Mouse (Mus musculus) B cell, adult 2 months (primary cell): ENCODE measurements at regions not wholly inside any gene's neighbourhood (a gene's known extent, or its start where the extent isn't known, plus 50 kb on each side); places are given as distances from the start of the nearest gene placed in this dataset.

ENCODE experiments used
- DNase-seq, 2 experiments: peaks; one replicate each; pipeline ENCODE4 v3.0.0; 2022

DNA sequence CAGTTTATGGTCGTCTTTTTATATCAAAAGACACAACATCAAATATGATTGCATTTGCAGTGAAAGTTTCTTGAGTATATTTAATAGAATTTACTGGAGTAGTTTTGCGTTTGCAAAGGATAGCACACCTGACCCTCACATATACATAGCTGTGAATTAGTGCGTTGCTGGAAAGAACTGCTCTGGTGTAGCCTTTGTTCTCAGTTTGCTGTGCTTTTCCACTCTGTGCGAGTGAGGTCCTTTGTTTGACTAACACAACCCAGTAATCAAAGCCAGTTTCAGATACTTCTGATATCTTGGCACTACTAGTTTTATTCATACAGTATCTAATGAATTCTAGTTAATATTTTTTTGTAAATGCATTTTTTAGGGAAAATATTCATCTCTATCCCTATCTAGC, 84.7 kb downstream of the Trim52 start:
- DNase-seq = no peak

GRCm38 (mm10) chr14:106193583-106193982, 87.6 kb downstream of the Trim52 start:
- DNase-seq = no peak

GRCm38 (mm10) chr14:106194104-106194503, 88.1 kb downstream of the Trim52 start:
- no peak for DNase-seq

GRCm38 (mm10) chr14:106197826-106198225, 91.8 kb downstream of the Trim52 start:
- no peak for DNase-seq

DNA sequence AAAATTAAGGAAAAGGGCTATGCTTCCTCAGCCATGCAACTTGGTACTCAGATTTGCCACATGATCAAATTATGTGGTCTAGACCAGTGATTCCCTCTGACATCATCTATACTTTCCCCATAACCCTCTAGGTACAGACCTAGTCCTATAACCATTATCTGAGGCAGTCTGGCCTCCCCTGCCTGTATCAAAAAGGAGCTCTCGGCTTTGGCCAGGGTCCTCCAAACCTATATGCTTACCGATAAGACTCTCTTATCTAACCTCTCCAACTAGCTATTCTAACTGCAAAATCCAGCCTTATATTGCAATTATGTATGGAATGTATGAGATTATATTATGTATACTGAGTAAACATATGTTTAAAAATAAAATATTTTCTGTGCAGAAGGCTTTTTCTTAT, 93.1 kb downstream of the Trim52 start:
- no peak for DNase-seq

GRCm38 (mm10) chr14:106199536-106200319, 93.7 kb downstream of the Trim52 start:
- no peak for DNase-seq

- DNase-seq = no peak
Observed at GRCm38 (mm10) chr14:106211062-106211461, 105.1 kb downstream of the Trim52 start.

DNA sequence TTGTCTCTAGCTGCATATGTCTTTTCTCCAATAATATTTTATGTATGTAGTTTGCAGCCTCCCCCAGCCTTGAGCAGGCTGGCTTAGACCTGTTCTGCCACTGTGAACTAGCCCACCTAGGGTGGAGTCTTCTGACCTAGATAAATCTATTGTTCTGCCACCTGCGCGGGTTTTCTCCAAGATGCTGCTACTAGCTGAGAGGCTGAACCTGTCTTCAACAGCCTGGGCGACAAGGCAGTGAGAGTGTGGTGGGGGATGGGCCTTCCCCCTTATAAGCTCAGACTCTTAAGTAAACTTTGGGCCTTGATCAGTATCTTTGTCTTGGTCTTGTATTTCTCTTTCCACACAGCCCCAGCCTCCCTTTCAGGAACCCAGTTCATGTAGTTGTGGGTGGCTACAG, 111.7 kb downstream of the Trim52 start:
- no peak for DNase-seq

DNA sequence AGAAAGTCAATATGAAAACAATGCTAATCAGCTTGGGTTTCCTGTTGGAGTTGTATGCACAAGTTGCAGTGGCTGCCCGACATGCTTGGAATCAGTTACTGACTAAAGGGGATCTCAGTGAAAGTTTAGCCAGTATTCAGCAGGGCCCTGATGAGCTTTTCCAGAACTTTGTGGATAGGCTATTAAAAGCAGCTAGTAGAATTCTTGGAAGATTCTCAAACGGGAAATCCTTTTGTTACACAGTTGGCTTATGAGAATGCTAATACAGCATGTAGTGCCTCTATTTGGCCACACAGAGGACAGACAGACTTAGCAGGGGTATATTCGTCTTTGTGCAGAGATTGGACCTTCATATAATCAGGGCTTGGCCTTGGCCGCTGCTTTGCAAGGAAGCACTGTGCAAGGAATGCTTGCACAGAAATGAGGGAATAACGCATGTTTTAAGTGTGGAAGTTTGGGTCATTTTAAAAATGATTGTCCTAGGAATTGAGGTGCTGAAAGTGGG, 113.3 kb downstream of the Trim52 start:
- DNase-seq = no peak

DNA sequence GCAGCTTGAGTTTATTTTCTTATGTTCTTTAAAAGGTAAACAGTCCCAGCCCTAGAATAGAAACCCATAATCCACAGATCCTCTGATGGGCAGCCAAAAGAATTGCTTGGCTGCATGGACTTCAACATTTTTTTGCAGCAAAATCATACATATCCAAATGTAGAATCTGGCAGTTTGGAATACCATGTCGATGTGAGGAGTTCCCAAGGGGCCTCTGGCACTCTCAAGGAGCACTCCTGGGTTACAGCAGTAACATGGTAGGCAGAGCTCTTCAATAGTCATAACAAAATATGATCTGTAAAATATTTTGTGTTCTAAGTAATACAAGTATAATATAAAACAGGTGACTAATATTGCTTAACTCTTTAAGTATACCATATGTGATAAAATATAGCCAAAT, 119.4 kb downstream of the Trim52 start:
- DNase-seq = no peak

DNA sequence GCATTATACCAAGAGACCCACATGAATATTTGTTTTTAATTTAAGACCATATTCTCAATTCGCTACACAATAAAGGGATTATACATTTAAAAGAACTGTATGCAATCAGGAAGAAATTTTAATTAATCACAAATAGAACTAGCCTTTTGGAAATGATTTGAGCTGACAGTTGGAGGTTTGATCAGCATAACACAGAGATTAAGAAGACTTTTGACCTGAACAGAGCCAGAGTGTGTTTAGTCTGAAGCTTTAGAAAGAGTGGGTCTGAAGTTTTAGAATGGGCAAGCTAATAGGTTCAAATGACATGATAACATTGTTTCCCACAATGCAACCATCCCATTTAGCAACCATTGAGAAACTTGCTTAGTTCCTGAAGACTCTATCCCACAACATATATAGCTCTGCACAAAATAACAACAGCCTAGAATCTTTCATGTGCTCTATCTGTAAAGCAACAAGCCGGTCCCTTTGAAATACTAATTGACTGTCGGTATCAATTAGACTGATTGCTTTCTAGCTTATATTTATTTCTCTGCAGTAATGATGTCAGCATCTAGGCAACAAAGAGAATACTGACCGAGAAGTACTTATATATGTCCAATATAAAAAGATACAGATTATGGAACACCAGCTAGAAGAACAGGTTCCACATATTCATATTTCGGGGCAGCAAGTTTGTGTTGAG, 135.9 kb downstream of the Trim52 start:
- no peak for DNase-seq

DNA sequence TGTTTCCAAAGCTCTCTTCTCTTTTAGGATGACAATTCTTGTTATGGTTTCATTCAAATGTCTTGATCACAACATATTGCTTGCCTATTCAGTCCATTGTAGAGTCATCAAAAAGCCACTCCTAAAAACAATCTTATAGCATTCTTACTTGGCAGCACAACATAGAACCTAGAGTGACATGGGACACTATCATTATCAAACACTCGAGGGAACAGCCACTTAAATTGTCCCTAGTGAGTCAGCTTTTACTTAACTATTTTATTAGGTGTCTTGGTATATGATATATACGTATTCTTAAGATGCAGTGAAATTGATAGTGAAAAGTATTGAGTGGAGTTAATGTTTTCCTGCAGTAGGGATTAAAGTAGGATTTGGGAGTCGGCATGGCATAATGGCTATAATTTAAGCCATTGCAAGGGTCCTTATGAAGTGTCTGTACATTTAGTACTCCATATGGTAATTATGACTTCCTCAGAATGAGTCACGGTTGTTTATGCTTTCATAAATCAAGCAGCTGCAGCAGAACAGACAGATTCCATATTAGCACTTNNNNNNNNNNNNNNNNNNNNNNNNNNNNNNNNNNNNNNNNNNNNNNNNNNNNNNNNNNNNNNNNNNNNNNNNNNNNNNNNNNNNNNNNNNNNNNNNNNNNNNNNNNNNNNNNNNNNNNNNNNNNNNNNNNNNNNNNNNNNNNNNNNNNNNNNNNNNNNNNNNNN, 153.6 kb downstream of the Trim52 start:
- no peak for DNase-seq

DNA sequence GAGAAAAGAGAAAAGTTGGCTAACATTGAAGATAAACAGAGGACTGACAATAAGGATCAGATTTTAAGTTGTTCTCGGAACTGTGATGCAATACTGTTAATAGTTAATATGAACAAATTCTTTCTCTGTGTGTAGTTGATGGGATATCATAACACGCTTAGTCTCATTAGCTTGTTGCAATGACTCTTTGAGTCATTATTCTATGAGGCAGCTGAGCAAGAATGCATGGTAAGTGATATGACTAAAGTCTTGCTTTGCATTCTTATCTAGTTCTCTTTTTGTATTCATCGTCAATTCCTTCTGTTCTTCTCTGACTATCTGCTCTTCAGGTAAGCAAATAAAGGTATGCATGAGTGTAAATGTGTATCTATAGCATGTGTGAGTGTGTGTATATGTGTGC, 159.3 kb downstream of the Trim52 start:
- DNase-seq = no peak

- DNase-seq = no peak
Observed at GRCm38 (mm10) chr14:106267679-106268561, 161.9 kb downstream of the Trim52 start.

GRCm38 (mm10) chr14:106269680-106270079, 163.7 kb downstream of the Trim52 start:
- no peak for DNase-seq

DNA sequence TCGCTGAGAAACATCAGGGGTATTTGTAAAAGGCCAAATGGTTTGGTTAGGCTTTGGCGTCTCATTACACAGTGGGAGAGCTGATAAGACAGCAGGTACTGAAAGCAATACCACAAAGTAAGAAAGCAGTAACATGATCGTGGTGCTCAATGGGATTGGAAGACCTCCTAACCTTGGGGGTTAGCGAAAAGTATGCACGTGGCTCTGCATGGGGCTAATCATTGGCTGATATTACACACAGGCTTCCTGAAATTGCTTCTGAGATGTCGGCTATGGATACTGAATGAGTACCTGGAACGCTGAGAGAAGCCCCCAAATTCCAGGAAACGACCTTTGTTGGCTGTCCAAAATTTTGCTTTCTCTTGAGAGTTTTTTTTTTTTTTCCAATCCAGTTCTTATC, 207.6 kb downstream of the Trim52 start:
- DNase-seq = no peak

DNA sequence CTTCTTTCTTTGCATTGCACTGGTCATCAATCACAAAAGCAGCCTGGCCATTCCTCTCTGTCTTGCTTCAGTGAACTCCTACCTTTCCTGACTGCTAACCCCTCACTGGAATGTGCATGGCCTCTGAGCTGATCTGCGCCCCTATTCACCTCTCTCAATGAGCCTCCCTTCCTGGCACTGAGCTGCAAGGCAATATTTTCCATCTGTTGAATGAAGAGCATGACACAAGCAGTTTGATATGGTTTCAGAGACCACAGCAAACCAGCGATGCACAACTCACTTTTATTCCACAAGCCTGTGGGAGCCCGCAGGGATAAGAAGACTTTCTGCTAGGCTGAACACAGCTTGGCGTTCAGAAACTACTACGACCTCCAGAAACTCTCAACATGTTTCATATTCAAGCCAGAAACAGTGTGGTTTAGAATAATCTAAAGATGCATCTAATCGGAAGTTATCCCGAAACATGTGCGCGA, 208.1 kb downstream of the Trim52 start:
- DNase-seq = no peak

GRCm38 (mm10) chr14:106318767-106319166, 212.8 kb downstream of the Trim52 start:
- DNase-seq = no peak

- DNase-seq = no peak
Observed at GRCm38 (mm10) chr14:106327653-106328283, 221.8 kb downstream of the Trim52 start.

- no peak for DNase-seq
Observed at GRCm38 (mm10) chr14:106364767-106365623, 259.0 kb downstream of the Trim52 start.

- DNase-seq = no peak
Observed at GRCm38 (mm10) chr14:106365624-106366118, 259.7 kb downstream of the Trim52 start.
